Mouse (Mus musculus) CH12.LX (cell line): ENCODE results near the gene Dars.

Experiments
- CTCF ChIP-seq, 2 experiments: IDR thresholded peaks in 1 of 2; conservative IDR thresholded peaks in 1 of 2; 2 replicates each; pipeline ENCODE4 v1.5.1; 2011 to 2012; ENCODE audit warnings: low read depth in 2 of 2, low read length in 2 of 2, improper control_type of control experiment in 1 of 2, inconsistent platforms in 1 of 2, mild to moderate bottlenecking in 1 of 2, moderate library complexity in 1 of 2
- EP300 ChIP-seq: IDR thresholded peaks from 2 replicates; pipeline ENCODE4 v1.6.1; 2011; ENCODE audit warnings: low read length, improper control_type of control experiment
- ETS1 ChIP-seq: conservative IDR thresholded peaks from 2 replicates; pipeline ENCODE4 v1.6.1; 2012; ENCODE audit warnings: low read depth, mild to moderate bottlenecking, inconsistent platforms, low read length, improper control_type of control experiment, moderate library complexity
- MYC ChIP-seq: IDR thresholded peaks from 2 replicates; pipeline ENCODE4 v1.6.1; 2011; ENCODE audit warnings: low read depth, mild to moderate bottlenecking, improper control_type of control experiment, low read length
- POLR2A ChIP-seq: IDR thresholded peaks from 2 replicates; pipeline ENCODE4 v1.6.1; 2011; ENCODE audit warnings: low read depth, mild to moderate bottlenecking, improper control_type of control experiment, low read length
- POLR2AphosphoS2 ChIP-seq: IDR thresholded peaks from 2 replicates; pipeline ENCODE4 v1.6.1; 2011; ENCODE audit warnings: low read depth, low read length, improper control_type of control experiment

DNA sequence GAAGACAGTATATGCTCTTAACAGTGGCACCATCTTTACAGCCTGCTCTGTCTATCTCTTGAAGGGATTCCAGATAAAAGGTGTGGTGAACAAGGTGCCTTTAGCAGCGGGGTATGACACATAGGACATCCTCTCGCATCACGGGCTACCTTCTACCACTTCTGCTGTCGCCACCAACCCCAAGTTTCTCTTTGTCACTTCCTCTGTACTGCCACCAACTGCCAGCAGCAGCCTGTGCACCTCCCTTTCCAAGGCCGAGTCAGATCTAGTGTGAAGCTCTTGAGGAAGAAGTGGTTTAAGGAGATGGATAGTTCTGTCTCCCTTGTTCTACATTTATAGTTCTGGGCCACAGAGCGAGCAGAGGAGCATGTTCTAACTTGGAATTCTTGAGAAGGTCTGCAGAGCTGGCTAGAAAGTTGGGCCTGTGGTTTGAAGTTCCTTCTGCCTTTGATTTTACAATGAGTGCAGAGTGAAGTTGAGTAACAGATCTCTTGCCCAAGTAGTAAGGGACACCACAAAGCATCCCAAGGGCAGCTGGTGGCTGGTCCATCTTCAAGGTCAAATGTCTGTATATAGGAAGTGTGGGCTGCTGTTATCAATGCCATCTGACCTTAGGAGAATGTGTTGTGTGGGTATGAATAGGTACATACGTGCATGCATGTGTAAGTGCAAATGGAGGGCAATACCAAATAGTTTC, 30.2 kb upstream of the Dars start:
- TF ChIP-seq EP300 (no peak), CTCF (conservative IDR thresholded peaks at IDR 0.05 in 1 of 2, IDR thresholded peaks at IDR 0.05 in 1 of 2; ENCODE audit: low read depth in 2 of 2, low read length in 2 of 2) (peak in 1 of 2 experiments; percentile 46; a peak in 2 of 4 replicates), POLR2AphosphoS2 (no peak), ETS1 (no peak), MYC (no peak), POLR2A (no peak)
